Mouse (Mus musculus): ENCODE measurements around the gene Epn3. TPM values are rescaled to one million over a fixed set of nuclear protein-coding genes. Genes with fewer than 3 reads are reported as not detected.

Epn3 gene
- polyA plus RNA-seq, 1 experiment from 2014 or later = 0.08 TPM

- Histone ChIP-seq H3K36me3 (ENCODE audit: control insufficient read depth, insufficient read depth) (no peaks in the 10 kb centered on the region), H3K4me3 (ENCODE audit: low read depth, low read length) (no peak overlapping the region), H3K9ac (ENCODE audit: low read depth, low read length) (no peak overlapping the region), H3K4me1 (ENCODE audit: control insufficient read depth, low read depth, low read length) (peaks cover 9% of the 10 kb centered on the region), H3K27me3 (ENCODE audit: control insufficient read depth, insufficient read depth, low read depth, low read length) (peaks cover 54% of the 10 kb centered on the region), H3K9me3 (replicated peaks; ENCODE audit: control insufficient read depth, low read length) (no peaks in the 10 kb centered on the region), H3K4me2 (ENCODE audit: low read depth, low read length) (no peak overlapping the region), H3K27ac (ENCODE audit: low read length) (no peak overlapping the region)
- 56% methylated on average over 6 of the region's 6 CpGs for WGBS (ENCODE audit: insufficient replicate concordance)
- ATAC-seq (ENCODE audit: low read depth) = no peak
These were observed 22.1 kb downstream of the Epn3 start for GRCm38 (mm10) chr11:94477651-94478050.

GRCm38 (mm10) chr11:94475722-94476121 lies 24.1 kb downstream of the Epn3 start:
- Histone ChIP-seq H3K4me1 (ENCODE audit: control insufficient read depth, low read depth, low read length) (peaks cover 9% of the 10 kb centered on the region), H3K27me3 (ENCODE audit: control insufficient read depth, insufficient read depth, low read depth, low read length) (peaks cover 73% of the 10 kb centered on the region), H3K9ac (ENCODE audit: low read depth, low read length) (no peak overlapping the region), H3K4me2 (ENCODE audit: low read depth, low read length) (no peak overlapping the region), H3K27ac (ENCODE audit: low read length) (no peak overlapping the region), H3K9me3 (replicated peaks; ENCODE audit: control insufficient read depth, low read length) (no peaks in the 10 kb centered on the region), H3K4me3 (ENCODE audit: low read depth, low read length) (no peak overlapping the region), H3K36me3 (ENCODE audit: control insufficient read depth, insufficient read depth) (no peaks in the 10 kb centered on the region)
- ATAC-seq (ENCODE audit: low read depth) = no peak
- 11% methylated on average over 11 of the region's 11 CpGs for WGBS (ENCODE audit: insufficient replicate concordance)

GRCm38 (mm10) chr11:94474544-94474910 lies 25.2 kb downstream of the Epn3 start:
- ATAC-seq (ENCODE audit: low read depth) = no peak

GRCm38 (mm10) chr11:94473707-94474543 lies 25.8 kb downstream of the Epn3 start, which contains the start of gene Cacna1g:
Gene Cacna1g, minus strand, starts transcription at chr11:94474198.
- H3K4me3 ChIP-seq (ENCODE audit: low read depth, low read length) = peak within 1 kb of the TSS; percentile 50
- no peaks in the 10 kb centered on the region for H3K9me3 ChIP-seq (replicated peaks; ENCODE audit: control insufficient read depth, low read length)
- H3K27ac ChIP-seq (ENCODE audit: low read length) = no peak within 1 kb of the TSS
- ATAC-seq (ENCODE audit: low read depth) = peak; percentile 87
- peaks cover 9% of the 10 kb centered on the region for H3K4me1 ChIP-seq (ENCODE audit: control insufficient read depth, low read depth, low read length)
- H3K9ac ChIP-seq (ENCODE audit: low read depth, low read length) = no peak within 1 kb of the TSS
- WGBS (ENCODE audit: insufficient replicate concordance) = 1% methylated on average over 50 of the region's 71 CpGs
- no peaks in the 10 kb centered on the region for H3K36me3 ChIP-seq (ENCODE audit: control insufficient read depth, insufficient read depth)
- peaks cover 80% of the 10 kb centered on the region for H3K27me3 ChIP-seq (ENCODE audit: control insufficient read depth, insufficient read depth, low read depth, low read length)
- peak within 1 kb of the TSS; percentile 75 for H3K4me2 ChIP-seq (ENCODE audit: low read depth, low read length)

More at GRCm38 (mm10) chr11:94474544-94474910, 25.2 kb downstream of the Epn3 start:
- Histone ChIP-seq H3K9me3 (replicated peaks; ENCODE audit: control insufficient read depth, low read length) (no peaks in the 10 kb centered on the region), H3K36me3 (ENCODE audit: control insufficient read depth, insufficient read depth) (no peaks in the 10 kb centered on the region), H3K4me3 (ENCODE audit: low read depth, low read length) (peak overlapping the region; percentile 50), H3K27me3 (ENCODE audit: control insufficient read depth, insufficient read depth, low read depth, low read length) (peaks cover 77% of the 10 kb centered on the region), H3K9ac (ENCODE audit: low read depth, low read length) (no peak overlapping the region), H3K27ac (ENCODE audit: low read length) (no peak overlapping the region), H3K4me1 (ENCODE audit: control insufficient read depth, low read depth, low read length) (peaks cover 9% of the 10 kb centered on the region), H3K4me2 (ENCODE audit: low read depth, low read length) (peak overlapping the region; percentile 75)
- 2% methylated on average over 11 of the region's 11 CpGs for WGBS (ENCODE audit: insufficient replicate concordance)

GRCm38 (mm10) chr11:94472916-94473706 lies 26.7 kb downstream of the Epn3 start:
- Histone ChIP-seq H3K27me3 (ENCODE audit: control insufficient read depth, insufficient read depth, low read depth, low read length) (peaks cover 80% of the 10 kb centered on the region), H3K4me3 (ENCODE audit: low read depth, low read length) (peak overlapping the region; percentile 50), H3K4me1 (ENCODE audit: control insufficient read depth, low read depth, low read length) (peaks cover 9% of the 10 kb centered on the region), H3K36me3 (ENCODE audit: control insufficient read depth, insufficient read depth) (no peaks in the 10 kb centered on the region), H3K9ac (ENCODE audit: low read depth, low read length) (no peak overlapping the region), H3K9me3 (replicated peaks; ENCODE audit: control insufficient read depth, low read length) (no peaks in the 10 kb centered on the region), H3K27ac (ENCODE audit: low read length) (no peak overlapping the region), H3K4me2 (ENCODE audit: low read depth, low read length) (peak overlapping the region; percentile 75)
- 2% methylated on average over 52 of the region's 52 CpGs for whole genome bisulfite sequencing (ENCODE audit: insufficient replicate concordance)
- ATAC-seq (ENCODE audit: low read depth) = no peak

- ATAC-seq (ENCODE audit: low read depth) = no peak
- H3K27ac ChIP-seq (ENCODE audit: low read length) = no peak overlapping the region
- H3K4me2 ChIP-seq (ENCODE audit: low read depth, low read length) = no peak overlapping the region
- no peak overlapping the region for H3K4me3 ChIP-seq (ENCODE audit: low read depth, low read length)
- H3K9me3 ChIP-seq (replicated peaks; ENCODE audit: control insufficient read depth, low read length) = no peaks in the 10 kb centered on the region
- peaks cover 74% of the 10 kb centered on the region for H3K27me3 ChIP-seq (ENCODE audit: control insufficient read depth, insufficient read depth, low read depth, low read length)
- H3K36me3 ChIP-seq (ENCODE audit: control insufficient read depth, insufficient read depth) = no peaks in the 10 kb centered on the region
- WGBS (ENCODE audit: insufficient replicate concordance) = under 1% methylated on average over 15 of the region's 15 CpGs
- no peak overlapping the region for H3K9ac ChIP-seq (ENCODE audit: low read depth, low read length)
- H3K4me1 ChIP-seq (ENCODE audit: control insufficient read depth, low read depth, low read length) = peaks cover 9% of the 10 kb centered on the region
These were observed 27.2 kb downstream of the Epn3 start for GRCm38 (mm10) chr11:94472585-94472915.

- H3K4me2 ChIP-seq (ENCODE audit: low read depth, low read length) = no peak overlapping the region
- no peak for ATAC-seq (ENCODE audit: low read depth)
- H3K9ac ChIP-seq (ENCODE audit: low read depth, low read length) = no peak overlapping the region
- no peak overlapping the region for H3K4me3 ChIP-seq (ENCODE audit: low read depth, low read length)
- H3K27ac ChIP-seq (ENCODE audit: low read length) = no peak overlapping the region
- H3K4me1 ChIP-seq (ENCODE audit: control insufficient read depth, low read depth, low read length) = peaks cover 9% of the 10 kb centered on the region
- WGBS (ENCODE audit: insufficient replicate concordance) = 4% methylated on average over 17 of the region's 17 CpGs
- no peaks in the 10 kb centered on the region for H3K9me3 ChIP-seq (replicated peaks; ENCODE audit: control insufficient read depth, low read length)
- peaks cover 68% of the 10 kb centered on the region for H3K27me3 ChIP-seq (ENCODE audit: control insufficient read depth, insufficient read depth, low read depth, low read length)
- no peaks in the 10 kb centered on the region for H3K36me3 ChIP-seq (ENCODE audit: control insufficient read depth, insufficient read depth)
These were observed 27.8 kb downstream of the Epn3 start for GRCm38 (mm10) chr11:94471740-94472584.

- Histone ChIP-seq H3K9ac (ENCODE audit: low read depth, low read length) (no peak overlapping the region), H3K27ac (ENCODE audit: low read length) (no peak overlapping the region), H3K36me3 (ENCODE audit: control insufficient read depth, insufficient read depth) (no peaks in the 10 kb centered on the region), H3K27me3 (ENCODE audit: control insufficient read depth, insufficient read depth, low read depth, low read length) (peaks cover 55% of the 10 kb centered on the region), H3K9me3 (replicated peaks; ENCODE audit: control insufficient read depth, low read length) (no peaks in the 10 kb centered on the region), H3K4me1 (ENCODE audit: control insufficient read depth, low read depth, low read length) (peaks cover 9% of the 10 kb centered on the region), H3K4me2 (ENCODE audit: low read depth, low read length) (no peak overlapping the region), H3K4me3 (ENCODE audit: low read depth, low read length) (no peak overlapping the region)
- no peak for ATAC-seq (ENCODE audit: low read depth)
- WGBS (ENCODE audit: insufficient replicate concordance) = 60% methylated on average over 7 of the region's 7 CpGs
These were observed 29.4 kb downstream of the Epn3 start for GRCm38 (mm10) chr11:94470391-94470790.
